Mouse (Mus musculus) embryonic facial prominence, embryonic 11.5 days (tissue): ENCODE measurements around the gene Zfand2b. TPM values are rescaled to one million over a fixed set of nuclear protein-coding genes. Genes with fewer than 3 reads are reported as not detected.

Experiments used
- ATAC-seq: fragments of 200-750 bp; cut with Nextera tagmentation; replicated peaks from 2 replicates; pipeline ENCODE4 v1.8.0; 2017; ENCODE audit warnings: low read depth; ENCODE audit not compliant: insufficient number of reproducible peaks, low FRiP score, low TSS enrichment
- DNase-seq: peaks from one replicate; pipeline ENCODE4 v3.0.0-alpha.2; 2015; ENCODE audit warnings: low spot score
- H3K27ac ChIP-seq: fragments of 300-500 bp; sonication (generic); replicated peaks from 2 replicates; pipeline ENCODE4 v1.5.1; 2014; ENCODE audit warnings: mild to moderate bottlenecking, low read depth, low read length, control low read depth
- H3K27me3 ChIP-seq: fragments of 300-500 bp; sonication (generic); 2 replicates; pipeline ENCODE4 v1.6.1; 2014; ENCODE audit warnings: mild to moderate bottlenecking, low read length, moderate library complexity, mixed read lengths; ENCODE audit not compliant: control insufficient read depth, insufficient read depth
- H3K36me3 ChIP-seq: fragments of 300-500 bp; sonication (generic); replicated peaks from 2 replicates; pipeline ENCODE4 v1.6.1; 2014; ENCODE audit warnings: low read depth, mild to moderate bottlenecking, low read length, moderate library complexity, mixed read lengths; ENCODE audit not compliant: control insufficient read depth, insufficient read depth
- H3K4me1 ChIP-seq: fragments of 300-500 bp; sonication (generic); 2 replicates; pipeline ENCODE4 v1.6.1; 2014; ENCODE audit warnings: low read length, mixed read lengths; ENCODE audit not compliant: control insufficient read depth, insufficient read depth
- H3K4me2 ChIP-seq: fragments of 300-500 bp; sonication (generic); 2 replicates; pipeline ENCODE4 v1.6.1; 2014; ENCODE audit warnings: low read depth, mild to moderate bottlenecking, control low read depth, low read length, moderate library complexity
- H3K4me3 ChIP-seq: fragments of 300-500 bp; sonication (generic); 2 replicates; pipeline ENCODE4 v1.5.1; 2014; ENCODE audit warnings: low read depth, low read length, control low read depth
- H3K9ac ChIP-seq: fragments of 300-500 bp; sonication (generic); replicated peaks from 2 replicates; pipeline ENCODE4 v1.6.1; 2014; ENCODE audit warnings: mild to moderate bottlenecking, control low read depth, low read length
- H3K9me3 ChIP-seq: fragments of 300-500 bp; sonication (generic); replicated peaks from 2 replicates; pipeline ENCODE4 v1.6.1; 2016; ENCODE audit warnings: mild to moderate bottlenecking, low read length, inconsistent platforms, mixed read lengths; ENCODE audit not compliant: control insufficient read depth
- WGBS: fragments of 180-500 bp; shearing (Covaris S2); extraction: QIAGEN DNeasy Blood & Tissue Kit; methylation state at CpG from one replicate; pipeline ENCODE4 v1.1.7; 2014; 5-methylcytosine and 5-hydroxymethylcytosine counted together
- polyA plus RNA-seq: library from polyadenylated mRNA; unstranded; fragments of >200 nt; fragmentation: Nextera tagmentation; extraction: Ambion mirVana; gene quantifications from 2 replicates; pipeline ENCODE4 v1.2.1, GENCODE M21; 2014

Zfand2b gene
- polyA plus RNA-seq, result 33.9 and 36.0 TPM in 2 replicates

GRCm38 (mm10) chr1:75168472-75169464 lies at the start of gene Zfand2b:
Gene Zfand2b (plus strand): TSS chr1:75168646.
- peak within 1 kb of the TSS; percentile 58 for H3K9ac ChIP-seq
- under 1% methylated on average over 59 of the region's 59 CpGs for WGBS
- H3K4me3 ChIP-seq, result peak within 1 kb of the TSS; percentile 63
- H3K36me3 ChIP-seq, result peaks cover 6% of the 10 kb centered on the region; the same call in 1 of the 2 replicates
- no peak within 1 kb of the TSS; the same call in 1 of the 2 replicates for H3K27ac ChIP-seq
- DNase-seq (peak; percentile 97), ATAC-seq (peak; percentile 95)
- peaks cover 3% of the 10 kb centered on the region; the same call in 1 of the 2 replicates for H3K4me1 ChIP-seq
- H3K4me2 ChIP-seq, result peak within 1 kb of the TSS; percentile 41
- no peaks in the 10 kb centered on the region for H3K27me3 ChIP-seq
- no peaks in the 10 kb centered on the region for H3K9me3 ChIP-seq

GRCm38 (mm10) chr1:75122211-75122610 lies 46.2 kb upstream of the Zfand2b start:
- ATAC-seq, result no peak
- Histone ChIP-seq H3K36me3 (no peaks in the 10 kb centered on the region), H3K27me3 (no peaks in the 10 kb centered on the region), H3K4me2 (no peak overlapping the region), H3K4me1 (no peaks in the 10 kb centered on the region; the same call in 1 of the 2 replicates), H3K4me3 (no peak overlapping the region), H3K9ac (no peak overlapping the region), H3K9me3 (no peaks in the 10 kb centered on the region), H3K27ac (no peak overlapping the region)
- DNase-seq, result no peak
- WGBS, result 88% methylated on average over 3 of the region's 3 CpGs

GRCm38 (mm10) chr1:75124346-75125321 lies 43.8 kb upstream of the Zfand2b start, which contains the start of gene Nhej1:
Gene Nhej1 (minus strand): TSS chr1:75125200.
- 1% methylated on average over 56 of the region's 56 CpGs for whole genome bisulfite sequencing
- peak within 1 kb of the TSS; percentile 54 for H3K4me3 ChIP-seq

GRCm38 (mm10) chr1:75125418-75125817 lies 43.0 kb upstream of the Zfand2b start:
- Histone ChIP-seq H3K27ac (no peak overlapping the region), H3K4me1 (no peaks in the 10 kb centered on the region; the same call in 1 of the 2 replicates), H3K4me3 (peak overlapping the region; percentile 54), H3K27me3 (no peaks in the 10 kb centered on the region), H3K9ac (no peak overlapping the region), H3K36me3 (no peaks in the 10 kb centered on the region), H3K4me2 (peak overlapping the region; percentile 35), H3K9me3 (no peaks in the 10 kb centered on the region)
- no peak for ATAC-seq
- DNase-seq, result no peak
- 36% methylated on average over 5 of the region's 5 CpGs for WGBS

More at GRCm38 (mm10) chr1:75124346-75125321, 43.8 kb upstream of the Zfand2b start, which contains the start of gene Nhej1:
- Histone ChIP-seq H3K27me3 (no peaks in the 10 kb centered on the region), H3K4me1 (no peaks in the 10 kb centered on the region; the same call in 1 of the 2 replicates), H3K9me3 (no peaks in the 10 kb centered on the region), H3K36me3 (no peaks in the 10 kb centered on the region), H3K9ac (peak within 1 kb of the TSS; percentile 70), H3K27ac (peak within 1 kb of the TSS; percentile 94), H3K4me2 (peak within 1 kb of the TSS; percentile 35)
- ATAC-seq (peak; percentile 91), DNase-seq (peak; percentile 98)

- Histone ChIP-seq H3K36me3 (no peaks in the 10 kb centered on the region), H3K4me2 (no peak overlapping the region), H3K27me3 (no peaks in the 10 kb centered on the region), H3K4me1 (no peaks in the 10 kb centered on the region; the same call in 1 of the 2 replicates), H3K4me3 (no peak overlapping the region), H3K9ac (no peak overlapping the region), H3K9me3 (no peaks in the 10 kb centered on the region), H3K27ac (no peak overlapping the region)
- ATAC-seq, result no peak
- no peak for DNase-seq
- WGBS, result 81% methylated on average over 3 of the region's 3 CpGs
Observed at GRCm38 (mm10) chr1:75128641-75129040, 39.8 kb upstream of the Zfand2b start.

GRCm38 (mm10) chr1:75133421-75134207 lies 34.8 kb upstream of the Zfand2b start, which contains the start of gene Slc23a3:
Gene Slc23a3 (minus strand): TSS chr1:75133890.
- H3K9ac ChIP-seq, result no peak within 1 kb of the TSS
- no peaks in the 10 kb centered on the region for H3K4me1 ChIP-seq
- H3K36me3 ChIP-seq, result peaks cover 3% of the 10 kb centered on the region; the same call in 1 of the 2 replicates
- no peak within 1 kb of the TSS for H3K4me2 ChIP-seq
- no peak within 1 kb of the TSS for H3K4me3 ChIP-seq
- WGBS, result 62% methylated on average over 12 of the region's 12 CpGs
- DNase-seq (no peak), ATAC-seq (no peak)
- no peaks in the 10 kb centered on the region for H3K9me3 ChIP-seq
- H3K27me3 ChIP-seq, result no peaks in the 10 kb centered on the region
- no peak within 1 kb of the TSS for H3K27ac ChIP-seq

GRCm38 (mm10) chr1:75136293-75136692 lies 32.2 kb upstream of the Zfand2b start:
- 88% methylated on average over 6 of the region's 6 CpGs for WGBS
- no peak for ATAC-seq
- H3K9me3 ChIP-seq, result no peaks in the 10 kb centered on the region
- H3K4me1 ChIP-seq, result no peaks in the 10 kb centered on the region
- H3K27ac ChIP-seq, result no peak overlapping the region
- no peaks in the 10 kb centered on the region for H3K27me3 ChIP-seq
- DNase-seq, result no peak
- peaks cover 3% of the 10 kb centered on the region; the same call in 1 of the 2 replicates for H3K36me3 ChIP-seq
- no peak overlapping the region for H3K4me3 ChIP-seq
- no peak overlapping the region for H3K9ac ChIP-seq
- H3K4me2 ChIP-seq, result no peak overlapping the region
